Mouse (Mus musculus): ENCODE measurements around the gene Igflr1.
A peak's percentile ranks its signal among the peaks of the same experiment; 100 is the strongest.

DNA sequence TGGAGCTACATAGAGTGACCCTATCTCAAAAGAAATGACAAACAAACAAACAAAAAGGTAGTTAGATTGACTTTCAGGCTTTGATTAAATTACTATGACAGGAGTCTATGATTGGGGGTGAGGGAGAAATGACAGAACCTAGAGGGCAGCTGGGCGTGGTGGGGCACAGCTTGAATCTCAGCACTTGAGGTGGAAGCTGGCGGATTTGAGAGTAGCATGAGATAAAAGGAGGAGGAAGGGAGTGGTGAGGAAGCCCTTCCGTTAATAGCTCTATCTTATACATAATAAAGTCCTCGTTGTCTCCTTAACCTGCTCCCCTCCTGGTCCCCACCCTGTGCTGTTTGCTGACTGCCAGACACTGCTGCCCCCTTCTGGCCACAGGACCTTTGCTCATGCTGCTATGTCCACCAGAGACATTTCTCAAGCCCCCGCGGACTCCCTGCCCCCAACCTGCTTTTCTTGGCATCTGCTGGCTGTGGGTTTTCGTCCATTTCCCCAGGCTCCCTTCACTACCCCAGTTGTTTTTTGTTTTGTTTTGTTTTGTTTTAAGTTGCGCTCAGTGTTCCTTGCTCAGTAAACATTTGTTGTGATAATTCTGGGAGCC, 42.6 kb downstream of the Igflr1 start:
- TF ChIP-seq POLR2A (IDR thresholded peaks at IDR 0.05; ENCODE audit: low read depth, low read length) (no peak), CTCF (IDR thresholded peaks at IDR 0.05; ENCODE audit: extremely low read depth, insufficient read depth, insufficient read length, insufficient replicate concordance) (peak; percentile 75; the same call in 1 of the 2 replicates)

Measured in spleen, adult 2 months (tissue).